Mouse (Mus musculus) ES-E14 (cell line): ENCODE data around the gene Fam216a.

Source experiments
- ZC3H11A ChIP-seq: IDR thresholded peaks from 2 replicates; pipeline ENCODE4 v1.6.1; 2012; ENCODE audit warnings: low read depth, mild to moderate bottlenecking, inconsistent platforms, low read length, borderline replicate concordance
- ZNF384 ChIP-seq: IDR thresholded peaks from 2 replicates; pipeline ENCODE4 v1.6.1; 2012; ENCODE audit warnings: low read depth, low read length, inconsistent platforms

DNA sequence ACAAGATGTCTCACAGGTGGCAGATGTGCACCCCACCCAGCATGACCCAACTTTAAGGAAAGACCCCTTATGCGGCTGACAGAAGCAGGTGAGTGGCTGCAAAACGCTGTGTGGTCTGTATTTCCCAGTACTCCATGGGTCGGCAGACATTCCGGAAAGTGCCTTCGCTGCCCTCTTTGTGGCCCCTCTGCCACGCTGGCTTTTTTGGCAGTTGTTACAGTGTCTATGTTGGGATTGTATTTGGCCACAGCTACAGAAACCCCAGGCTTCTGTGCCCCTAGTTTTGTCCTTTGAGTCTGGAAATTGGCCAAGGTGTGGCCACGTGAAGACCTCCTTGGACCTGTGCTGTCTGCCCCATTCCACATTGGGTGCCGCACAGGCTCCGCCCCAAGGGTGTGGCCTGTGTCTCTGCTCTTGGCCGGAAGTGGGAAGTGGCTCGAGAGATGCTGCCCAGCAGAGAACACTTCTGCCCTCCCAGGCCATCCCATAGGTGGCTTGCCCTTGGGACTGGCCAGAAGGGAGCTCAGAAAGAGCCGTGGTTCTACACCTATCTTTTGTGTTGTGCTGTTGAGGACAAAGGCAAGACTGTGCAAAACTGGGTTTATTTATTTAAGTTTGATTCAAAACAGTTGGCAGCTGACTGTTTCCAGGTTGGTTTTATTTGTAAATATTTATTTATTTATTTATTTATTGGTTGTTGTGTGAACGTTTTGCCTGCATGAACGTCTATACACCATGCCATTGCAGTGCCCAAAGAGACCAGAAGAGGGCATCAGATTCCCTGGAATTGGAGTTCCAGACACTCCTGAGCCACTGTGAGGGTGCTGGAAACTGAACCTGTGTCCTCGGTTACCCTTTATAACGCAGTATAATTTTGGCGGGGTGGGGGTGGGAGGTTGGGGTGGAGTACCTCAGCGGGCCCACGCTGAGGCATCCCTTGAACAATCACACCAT, 37.8 kb upstream of the Fam216a start:
- peak; percentile 46; the same call in 1 of the 2 replicates for TF ChIP-seq ZC3H11A
- no peak for TF ChIP-seq ZNF384
